Mouse (Mus musculus): ENCODE data around the gene Cacna2d3. TPM values are rescaled to one million over a fixed set of nuclear protein-coding genes. Genes with fewer than 3 reads are reported as not detected.

Cacna2d3 gene
- total RNA-seq, 2 experiments from 2014 or later = 0.08 TPM; not detected in 1

DNA sequence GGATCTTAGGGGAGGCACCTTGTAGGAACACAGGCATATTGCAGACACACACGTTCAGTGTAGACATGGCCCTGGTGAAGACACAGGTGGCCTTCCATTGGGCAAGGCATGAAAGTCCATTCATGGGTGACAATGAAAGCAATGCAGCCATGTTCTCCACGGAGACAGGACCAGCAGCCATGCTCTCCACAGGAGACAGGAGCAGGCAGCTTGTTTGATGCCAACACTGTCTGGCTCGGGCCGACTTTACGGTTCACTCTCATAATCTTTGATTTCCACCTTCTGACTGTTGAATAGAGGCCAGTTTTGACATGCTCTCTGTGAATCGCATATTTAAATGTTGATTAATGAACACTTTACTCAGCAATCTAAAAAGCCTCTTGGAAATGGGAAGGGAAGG is 610.0 kb downstream of the Cacna2d3 start:
- no peak for ATAC-seq (replicated peaks; ENCODE audit: low FRiP score, poor library complexity, severe bottlenecking)

DNA sequence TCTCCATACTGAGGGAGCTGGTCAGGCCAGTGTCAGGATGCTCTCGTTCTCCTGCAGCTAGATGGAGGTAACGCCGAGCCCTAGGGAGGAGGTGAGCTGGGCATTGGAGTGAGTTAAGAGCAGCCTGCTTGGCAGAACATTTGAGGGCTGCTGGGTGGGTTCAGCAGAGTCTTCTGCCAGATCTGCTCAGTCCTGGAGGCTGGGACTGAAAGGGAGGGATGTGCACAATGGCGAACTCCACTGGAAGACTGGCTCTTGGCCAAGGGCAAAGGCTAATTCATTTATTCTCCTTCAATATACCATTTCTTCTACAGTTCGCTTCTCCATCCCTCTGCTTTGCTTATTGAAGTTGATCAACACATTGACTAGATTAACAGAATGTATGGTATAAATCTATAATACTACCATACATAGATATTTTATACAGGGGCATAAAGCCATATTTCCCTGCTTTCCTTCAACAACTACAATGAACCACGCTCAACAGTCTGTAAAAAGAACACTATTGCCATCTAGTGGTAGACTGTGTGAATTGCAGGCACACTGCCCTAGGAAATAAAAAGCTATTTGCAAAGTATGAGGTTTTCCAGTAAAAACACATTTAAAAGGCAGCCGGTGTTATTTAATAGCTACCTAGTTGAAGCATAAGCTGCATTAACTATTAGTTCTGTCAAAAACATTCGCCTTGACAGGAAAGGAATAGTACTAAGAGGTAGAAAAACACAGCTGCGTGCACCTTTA is 611.1 kb downstream of the Cacna2d3 start:
- no peak for ATAC-seq (replicated peaks; ENCODE audit: low FRiP score, poor library complexity, severe bottlenecking)

DNA sequence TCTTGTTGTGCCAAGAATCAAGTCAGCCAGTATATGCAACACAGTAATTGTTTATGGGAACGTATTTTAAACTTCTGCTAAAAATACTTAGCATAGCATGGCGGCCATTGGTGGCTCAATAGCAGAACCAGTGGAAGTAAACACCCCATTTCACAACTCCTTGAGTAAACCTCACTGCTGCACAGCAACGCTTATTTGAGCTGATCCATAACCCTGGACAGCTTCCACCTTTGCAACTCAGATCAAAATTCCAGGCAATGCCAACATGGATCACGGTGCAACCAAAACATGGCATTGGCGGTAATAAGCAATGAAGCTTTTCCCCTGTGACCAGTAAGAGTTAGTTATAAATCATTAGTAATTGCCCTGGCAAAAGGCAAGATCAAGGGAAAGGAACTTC is 614.2 kb downstream of the Cacna2d3 start:
- no peak for ATAC-seq (replicated peaks; ENCODE audit: low FRiP score, poor library complexity, severe bottlenecking)

DNA sequence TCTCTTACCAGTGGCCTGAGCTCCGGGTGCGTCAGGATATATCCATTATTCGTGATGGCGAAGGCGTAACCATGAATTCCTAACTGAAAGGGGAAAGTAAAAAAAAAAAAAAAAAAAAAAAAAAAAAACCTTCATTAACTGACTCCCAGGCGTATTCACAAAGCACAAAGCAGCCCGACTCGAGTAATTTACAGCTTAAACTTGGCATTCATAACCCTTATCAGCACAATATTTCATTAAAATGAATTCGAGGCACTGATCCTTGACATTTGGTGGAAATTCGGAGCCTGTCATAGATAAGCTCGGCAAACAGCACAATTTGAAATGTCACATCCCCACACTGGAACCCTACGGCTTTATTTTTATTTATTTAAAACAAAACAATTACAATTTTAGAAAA is 623.9 kb downstream of the Cacna2d3 start:
- no peak for ATAC-seq (replicated peaks; ENCODE audit: low FRiP score, poor library complexity, severe bottlenecking)

DNA sequence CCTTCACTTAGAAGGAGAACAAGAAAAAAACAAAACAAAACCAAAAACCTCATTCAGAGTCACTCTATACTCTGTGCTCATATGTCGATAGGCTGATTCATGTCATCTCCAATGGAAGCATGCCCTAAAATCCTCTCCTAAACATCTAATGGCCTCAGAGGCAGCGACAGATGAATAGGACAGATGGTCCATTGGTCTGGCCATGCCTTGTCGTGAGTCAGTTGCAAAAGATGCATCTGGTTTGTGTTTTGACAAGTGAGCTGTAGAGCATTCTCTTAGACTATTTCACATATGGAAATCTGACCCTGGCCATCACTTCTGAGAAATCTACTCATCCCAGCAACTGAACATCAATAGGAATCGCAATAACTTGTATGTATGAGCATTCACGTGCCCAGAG is 626.2 kb downstream of the Cacna2d3 start:
- ATAC-seq (replicated peaks; ENCODE audit: low FRiP score, poor library complexity, severe bottlenecking) = no peak

DNA sequence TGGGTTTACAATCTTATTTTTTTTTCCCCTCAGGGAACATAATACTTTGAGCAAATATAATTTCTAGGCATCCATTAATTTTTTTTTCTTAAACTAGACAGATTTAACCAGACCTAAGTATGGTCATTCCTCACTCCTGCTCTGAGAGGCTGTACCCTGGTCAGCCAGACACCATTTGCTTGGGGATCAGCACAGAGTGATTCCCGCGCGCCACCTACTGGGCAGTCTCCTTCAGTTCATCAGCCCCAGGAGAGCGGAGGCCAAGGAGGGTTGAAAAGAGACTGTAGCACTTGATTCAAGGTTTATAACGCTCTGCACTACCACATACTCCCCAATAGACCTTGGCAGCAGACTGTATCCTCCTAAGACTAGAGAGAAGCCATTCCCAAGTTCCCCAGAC is 631.6 kb downstream of the Cacna2d3 start:
- no peak for ATAC-seq (replicated peaks; ENCODE audit: low FRiP score, poor library complexity, severe bottlenecking)

DNA sequence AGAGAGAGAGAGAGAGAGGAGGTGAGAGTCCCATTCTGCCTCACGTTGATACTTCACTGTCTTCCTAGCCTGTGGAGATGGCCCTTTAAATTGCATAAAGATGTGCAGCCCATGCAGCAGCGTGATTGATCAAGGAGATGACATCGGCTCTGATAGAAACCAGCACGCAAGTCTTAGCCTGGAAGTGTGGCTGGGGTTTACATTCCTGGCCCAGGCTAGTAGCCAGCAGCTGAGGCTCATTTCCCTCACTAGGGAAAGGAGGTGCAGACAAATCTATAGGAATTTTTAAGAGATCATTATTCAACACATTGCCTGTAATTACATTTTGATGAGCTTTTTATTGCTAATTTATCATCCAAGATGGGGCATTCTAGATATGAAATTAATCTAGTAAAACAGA is 635.1 kb downstream of the Cacna2d3 start:
- ATAC-seq (replicated peaks; ENCODE audit: low FRiP score, poor library complexity, severe bottlenecking) = no peak

DNA sequence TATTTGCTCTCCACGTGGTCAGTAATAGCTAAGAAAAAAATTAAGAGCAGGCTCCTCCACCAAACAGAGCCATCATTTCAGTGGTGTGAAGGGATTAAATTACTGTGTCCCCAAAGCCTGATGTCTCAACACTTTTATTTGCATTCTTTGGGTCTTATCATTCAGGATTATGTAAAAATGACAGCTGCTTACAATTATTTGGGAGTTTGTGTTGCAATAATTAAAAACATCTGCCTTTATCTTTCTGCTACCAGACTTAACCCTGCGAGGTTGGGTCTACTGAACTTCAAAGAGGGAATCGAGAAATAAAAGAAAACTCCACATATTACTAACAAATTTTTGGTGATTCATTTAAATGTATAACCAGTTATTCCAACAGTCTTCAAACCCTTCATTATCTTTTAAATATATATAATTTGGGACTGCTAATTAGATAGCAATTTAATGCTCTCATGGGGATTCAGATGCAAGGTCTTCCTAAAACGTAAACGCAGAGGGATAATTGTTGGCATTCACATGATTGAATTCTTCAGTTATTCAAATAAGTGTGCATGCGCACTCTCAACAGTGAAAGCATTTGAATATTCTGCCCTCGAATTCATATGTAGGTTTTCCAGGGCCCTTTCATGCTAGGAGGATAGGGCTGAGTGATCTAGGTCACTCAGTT is 636.0 kb downstream of the Cacna2d3 start:
- ATAC-seq (replicated peaks; ENCODE audit: low FRiP score, poor library complexity, severe bottlenecking) = no peak

DNA sequence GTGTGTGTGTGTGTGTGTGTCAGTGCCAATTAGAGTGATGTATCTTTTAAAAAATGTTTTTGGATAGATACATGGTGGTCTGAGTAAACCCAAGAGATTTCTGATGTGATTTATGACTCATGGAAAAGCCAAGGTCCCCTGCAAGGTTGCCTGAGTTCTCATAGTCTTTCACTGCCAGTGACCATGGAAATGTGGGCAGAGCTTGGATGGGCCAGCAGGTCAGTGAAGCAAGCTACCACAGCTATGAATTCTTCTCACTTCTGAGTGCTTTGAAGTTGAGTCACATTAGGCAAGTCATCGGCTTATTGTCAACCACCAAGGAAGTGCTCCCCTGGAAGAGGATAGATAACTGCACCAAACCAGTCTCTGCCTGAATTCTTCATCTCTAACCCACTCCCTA is 639.5 kb downstream of the Cacna2d3 start:
- ATAC-seq (replicated peaks; ENCODE audit: low FRiP score, poor library complexity, severe bottlenecking) = no peak

DNA sequence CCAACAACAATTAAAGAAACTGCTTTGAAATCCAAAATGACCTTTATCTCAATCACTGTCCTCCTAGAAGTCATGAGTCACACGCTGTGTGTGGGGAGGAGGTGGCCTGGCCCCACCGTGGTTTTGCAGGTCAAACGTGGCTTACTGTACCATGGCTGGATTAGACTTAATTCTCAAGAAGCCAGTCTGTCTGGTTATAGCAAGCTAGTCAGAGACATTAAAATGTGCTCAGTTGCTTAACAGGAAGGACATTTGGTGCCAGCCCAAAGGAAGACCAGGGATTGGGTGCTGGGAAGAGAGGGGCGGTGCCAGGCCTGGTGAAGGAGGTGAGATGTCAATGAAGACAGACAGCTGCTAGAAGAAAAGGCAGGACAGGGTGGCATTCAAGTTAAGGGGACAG is 641.0 kb downstream of the Cacna2d3 start:
- ATAC-seq (replicated peaks; ENCODE audit: low FRiP score, poor library complexity, severe bottlenecking) = no peak

DNA sequence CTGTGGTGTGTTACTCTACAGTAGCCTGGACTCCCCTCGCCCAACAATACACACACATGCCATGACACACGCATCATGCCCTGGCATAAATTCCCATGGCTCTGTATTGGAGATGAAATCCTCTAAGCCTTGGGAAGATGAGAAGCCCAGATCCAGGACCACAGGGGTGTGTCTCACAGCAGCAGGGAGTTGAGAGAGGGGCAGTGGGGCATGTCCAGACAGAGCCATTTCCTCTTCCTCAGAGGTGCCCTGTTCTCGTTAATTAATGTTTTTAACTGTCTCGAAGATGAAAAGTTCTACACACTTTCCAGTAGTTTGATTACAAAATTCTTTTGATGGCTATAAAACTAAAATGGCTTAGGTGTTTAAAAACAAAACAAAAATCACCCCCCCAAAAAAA is 641.4 kb downstream of the Cacna2d3 start:
- ATAC-seq (replicated peaks; ENCODE audit: low FRiP score, poor library complexity, severe bottlenecking) = no peak

DNA sequence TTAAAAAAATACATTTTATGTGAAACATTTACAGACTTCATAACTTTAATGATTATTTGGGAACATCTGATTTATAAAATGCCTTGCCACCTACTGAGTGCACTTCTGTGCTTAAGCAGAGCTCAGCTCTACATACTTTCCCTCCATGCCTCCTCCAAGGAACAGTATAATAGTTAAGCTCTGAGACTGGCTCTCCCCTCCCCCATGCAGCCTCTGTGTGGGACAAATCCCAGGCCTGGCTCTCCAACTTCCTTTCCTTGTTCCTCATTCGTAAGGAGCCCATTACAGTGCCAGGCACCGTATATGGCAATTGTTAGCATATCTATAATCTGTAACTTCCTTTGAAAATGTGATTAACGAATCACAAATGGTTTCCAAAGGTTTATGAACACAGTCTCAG is 644.2 kb downstream of the Cacna2d3 start:
- ATAC-seq (replicated peaks; ENCODE audit: low FRiP score, poor library complexity, severe bottlenecking) = no peak

DNA sequence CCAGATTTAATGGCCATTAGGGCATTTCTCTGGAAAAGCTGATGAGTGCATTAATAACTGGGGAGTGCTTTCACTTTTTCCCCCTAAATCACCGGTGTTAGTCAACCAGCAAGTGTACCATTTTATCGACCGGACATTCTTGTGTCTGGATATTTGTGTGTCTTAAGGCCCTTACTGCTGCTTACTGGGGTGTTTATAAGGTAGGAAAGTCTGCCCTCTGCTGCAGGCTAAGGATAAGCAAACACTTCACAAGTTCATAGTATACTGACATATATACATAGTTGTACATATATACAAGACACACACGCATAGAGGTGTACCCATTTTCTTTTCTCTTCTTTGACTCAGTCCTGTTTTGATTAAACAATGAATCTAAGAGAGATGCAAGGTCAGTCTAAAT is 647.9 kb downstream of the Cacna2d3 start:
- ATAC-seq (replicated peaks; ENCODE audit: low FRiP score, poor library complexity, severe bottlenecking) = no peak

DNA sequence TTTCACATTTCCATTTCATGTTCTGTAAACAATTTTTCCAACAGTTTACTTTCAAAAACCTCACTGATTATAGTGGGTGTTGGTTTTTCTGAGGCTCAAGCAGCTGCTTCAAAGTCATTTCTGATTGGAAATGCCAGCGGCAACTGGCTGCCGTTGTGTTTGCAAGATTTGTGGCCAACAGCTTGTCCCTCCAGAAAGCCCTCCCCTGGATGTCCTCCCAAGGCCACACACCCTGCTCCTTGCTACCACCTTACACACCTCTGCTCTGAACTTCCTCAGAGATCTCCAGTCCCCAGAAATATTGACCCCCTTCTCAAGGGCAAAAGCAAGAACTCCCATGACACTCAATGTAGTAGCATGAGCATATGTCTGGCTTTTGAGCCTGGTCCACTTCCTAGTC is 659.0 kb downstream of the Cacna2d3 start:
- no peak for ATAC-seq (replicated peaks; ENCODE audit: low FRiP score, poor library complexity, severe bottlenecking)

DNA sequence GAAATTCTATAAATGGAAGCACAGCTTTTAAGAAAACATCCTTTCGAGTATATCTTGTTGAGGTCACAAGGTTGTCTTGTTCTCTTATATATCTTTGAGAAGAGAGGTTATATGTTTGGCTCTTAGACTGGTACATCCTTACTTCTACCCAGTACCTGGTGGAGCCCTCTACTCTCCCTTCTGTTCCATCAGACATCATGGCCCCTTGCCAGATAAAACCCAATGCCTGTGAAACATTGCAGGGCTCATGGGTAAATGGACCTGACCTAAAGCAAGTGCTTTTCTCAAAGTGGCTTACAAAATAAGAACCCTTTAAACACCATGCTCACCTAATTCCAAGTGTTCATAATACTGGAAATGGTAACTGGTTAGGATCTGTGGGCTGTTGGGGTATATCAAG is 660.2 kb downstream of the Cacna2d3 start:
- no peak for ATAC-seq (replicated peaks; ENCODE audit: low FRiP score, poor library complexity, severe bottlenecking)

DNA sequence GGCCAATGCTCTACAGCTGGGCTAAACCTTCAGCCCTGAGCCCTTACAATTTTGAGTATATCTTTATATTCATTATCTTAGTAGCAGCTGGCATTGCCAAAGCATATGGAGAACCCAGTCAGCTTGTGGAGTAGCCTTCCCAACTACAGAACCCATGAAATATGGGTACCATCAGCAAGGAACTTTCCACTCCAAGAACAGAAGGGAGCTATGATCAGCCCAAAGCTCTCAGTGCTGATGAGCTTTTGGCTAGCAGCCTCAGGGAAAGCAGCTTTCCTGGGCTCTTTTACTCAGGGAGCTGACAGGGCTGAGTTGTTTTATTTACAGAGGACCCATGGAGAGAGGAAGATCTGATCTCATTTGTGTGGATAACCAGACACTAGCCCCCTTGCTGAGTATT is 661.0 kb downstream of the Cacna2d3 start:
- no peak for ATAC-seq (replicated peaks; ENCODE audit: low FRiP score, poor library complexity, severe bottlenecking)

DNA sequence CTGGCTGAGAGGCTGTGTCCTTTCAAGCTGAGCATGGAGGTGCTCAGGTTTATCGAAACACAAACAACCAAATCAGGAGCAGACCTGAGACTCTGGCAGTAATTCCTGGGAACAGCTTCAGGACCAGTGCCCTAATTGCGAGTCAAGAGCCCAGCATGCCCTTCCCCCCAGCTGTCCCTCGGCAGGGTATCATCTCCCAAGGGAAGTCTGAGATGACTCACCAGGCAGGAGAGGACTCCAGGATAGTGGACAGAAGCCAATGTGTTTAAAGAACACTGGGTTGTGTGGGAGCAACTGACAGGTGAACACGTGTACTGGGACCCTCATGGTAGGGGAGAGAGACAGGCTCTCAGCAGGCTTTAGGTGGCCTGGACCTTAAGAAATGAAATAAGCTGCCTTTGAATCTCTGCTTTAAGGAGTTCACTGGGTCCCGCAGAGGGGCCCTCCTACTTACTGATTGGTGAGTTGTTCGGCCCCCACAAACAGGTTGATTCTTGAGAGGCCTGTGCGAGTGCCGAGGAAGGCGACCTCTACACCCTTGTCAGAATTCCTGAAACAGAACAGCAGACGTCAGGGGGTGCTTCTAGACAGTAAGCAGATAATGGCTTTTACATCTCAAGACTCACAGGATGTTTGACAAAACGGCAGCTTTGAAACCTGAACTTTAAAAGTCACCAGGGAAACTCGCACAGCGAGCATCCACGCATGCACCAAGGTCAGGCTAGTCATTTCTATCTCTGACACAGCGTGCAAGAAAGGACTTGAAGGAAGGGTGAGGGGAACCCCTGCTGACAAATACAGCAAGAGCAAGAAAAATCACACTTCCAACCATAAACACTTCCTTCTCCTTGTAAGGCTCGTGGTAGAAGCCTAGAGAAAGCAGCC is 669.5 kb downstream of the Cacna2d3 start:
- no peak for ATAC-seq (replicated peaks; ENCODE audit: low FRiP score, poor library complexity, severe bottlenecking)

DNA sequence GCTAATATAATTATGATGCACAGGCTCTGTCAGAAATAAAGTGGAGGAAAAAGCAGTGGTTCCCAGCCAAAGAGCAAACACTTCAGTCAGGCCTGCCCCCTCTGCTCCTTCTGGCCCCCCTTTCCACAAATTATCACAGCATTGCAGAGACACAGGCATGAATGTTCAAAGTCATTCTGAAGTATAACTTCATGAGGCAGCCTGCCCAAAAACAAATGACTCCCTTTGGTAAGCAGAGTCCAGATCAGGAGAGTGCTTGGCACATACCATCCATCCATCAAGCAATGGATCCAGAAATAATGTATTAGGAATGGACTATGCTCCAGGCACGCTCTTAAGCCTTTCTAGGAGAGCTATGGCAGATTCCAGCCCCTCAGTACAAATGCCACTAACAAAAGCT is 679.3 kb downstream of the Cacna2d3 start:
- no peak for ATAC-seq (replicated peaks; ENCODE audit: low FRiP score, poor library complexity, severe bottlenecking)

DNA sequence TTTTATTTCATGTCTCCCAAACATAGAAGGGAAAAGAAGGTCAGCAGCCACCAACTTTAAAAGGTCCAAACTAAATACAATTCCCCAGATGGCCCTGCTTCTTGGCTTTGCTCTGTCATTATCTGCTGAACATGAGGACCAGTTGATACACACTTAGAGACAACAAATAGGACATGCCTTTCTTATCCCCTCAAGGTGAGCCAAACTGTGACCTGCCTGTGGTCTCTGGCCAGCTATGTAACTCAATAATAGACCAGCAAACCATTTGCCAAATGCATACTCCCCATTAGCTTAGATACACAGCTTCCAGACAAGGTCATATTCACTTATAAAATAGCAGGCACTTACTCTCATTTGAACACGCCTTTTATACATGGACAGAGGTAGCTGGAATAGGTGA is 680.2 kb downstream of the Cacna2d3 start:
- no peak for ATAC-seq (replicated peaks; ENCODE audit: low FRiP score, poor library complexity, severe bottlenecking)

DNA sequence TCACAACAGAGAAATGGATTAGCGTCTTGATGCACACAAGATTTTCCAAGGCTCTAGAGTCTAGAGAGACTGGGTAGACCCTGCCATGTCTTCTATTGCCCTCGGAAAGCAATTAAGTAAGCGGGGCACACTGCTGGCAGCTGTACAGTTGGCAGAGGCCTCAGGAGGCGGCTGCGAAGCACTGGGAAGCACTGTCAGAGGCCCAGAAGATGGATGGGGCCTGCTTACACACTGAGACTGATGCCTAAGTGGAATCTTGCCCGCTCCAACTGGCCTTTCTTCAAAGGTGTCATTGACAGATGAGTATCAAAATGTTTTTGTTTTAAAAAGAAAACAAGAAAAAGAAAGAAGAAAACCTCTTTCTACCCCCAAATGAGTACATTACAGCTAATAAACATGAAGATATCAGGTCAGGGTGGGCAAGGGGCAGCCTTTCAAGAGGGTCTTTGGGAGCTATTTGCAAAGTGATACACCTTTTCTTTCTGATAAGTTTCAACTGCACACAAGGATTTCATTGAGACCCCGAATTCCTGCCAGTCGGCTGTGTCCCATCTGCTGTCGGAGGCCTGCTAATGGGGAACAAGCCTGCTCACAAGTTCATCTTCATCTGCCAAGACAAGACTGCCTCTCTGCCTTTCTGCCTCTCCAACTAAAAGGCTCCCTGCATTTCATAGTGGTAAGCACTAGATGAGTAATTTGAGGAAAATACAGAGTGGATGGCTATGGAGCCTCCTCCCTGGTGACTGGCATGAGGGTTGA is 680.9 kb downstream of the Cacna2d3 start:
- no peak for ATAC-seq (replicated peaks; ENCODE audit: low FRiP score, poor library complexity, severe bottlenecking)

Data from erythroid progenitor cell, adult 5-6 weeks (primary cell).